Mouse (Mus musculus): Measurements from ENCODE around the gene Gm28308.
A peak's percentile ranks its signal among the peaks of the same experiment; 100 is the strongest.

Gm28308 gene

DNA sequence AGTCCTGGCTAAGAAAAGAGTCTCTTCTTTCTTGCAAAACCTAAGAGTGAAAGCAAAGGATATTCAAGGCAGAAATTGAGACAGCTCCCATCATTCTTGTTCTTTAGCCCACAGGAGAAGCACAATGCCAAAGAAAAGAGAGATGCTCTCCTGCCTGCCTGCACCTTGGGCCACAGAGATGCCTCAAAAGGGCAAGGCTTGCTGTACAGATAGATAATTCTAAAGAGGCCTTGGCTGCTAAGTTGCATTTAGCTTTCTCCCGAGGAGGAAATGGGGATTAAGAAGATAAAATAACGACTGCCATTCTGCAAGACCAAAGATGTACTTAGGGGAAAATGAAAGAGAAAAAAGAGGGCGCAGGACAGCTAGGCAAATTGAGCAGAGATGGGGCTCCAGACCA is 33.8 kb upstream of the Gm28308 start:
- no peak for DNase-seq (ENCODE audit: low spot score in 2 of 2)

GRCm38 (mm10) chr6:52246403-52246803 is 33.3 kb upstream of the Gm28308 start:
- peak in 1 of 2 experiments; percentile 5 for DNase-seq (ENCODE audit: low spot score in 2 of 2)

- DNase-seq (ENCODE audit: low spot score in 2 of 2), result no peak
Observed at GRCm38 (mm10) chr6:52245757-52246142, 32.6 kb upstream of the Gm28308 start, which contains the start of gene Hoxa11. TSS of gene Hoxa11 (minus strand) at chr6:52245810.

DNA sequence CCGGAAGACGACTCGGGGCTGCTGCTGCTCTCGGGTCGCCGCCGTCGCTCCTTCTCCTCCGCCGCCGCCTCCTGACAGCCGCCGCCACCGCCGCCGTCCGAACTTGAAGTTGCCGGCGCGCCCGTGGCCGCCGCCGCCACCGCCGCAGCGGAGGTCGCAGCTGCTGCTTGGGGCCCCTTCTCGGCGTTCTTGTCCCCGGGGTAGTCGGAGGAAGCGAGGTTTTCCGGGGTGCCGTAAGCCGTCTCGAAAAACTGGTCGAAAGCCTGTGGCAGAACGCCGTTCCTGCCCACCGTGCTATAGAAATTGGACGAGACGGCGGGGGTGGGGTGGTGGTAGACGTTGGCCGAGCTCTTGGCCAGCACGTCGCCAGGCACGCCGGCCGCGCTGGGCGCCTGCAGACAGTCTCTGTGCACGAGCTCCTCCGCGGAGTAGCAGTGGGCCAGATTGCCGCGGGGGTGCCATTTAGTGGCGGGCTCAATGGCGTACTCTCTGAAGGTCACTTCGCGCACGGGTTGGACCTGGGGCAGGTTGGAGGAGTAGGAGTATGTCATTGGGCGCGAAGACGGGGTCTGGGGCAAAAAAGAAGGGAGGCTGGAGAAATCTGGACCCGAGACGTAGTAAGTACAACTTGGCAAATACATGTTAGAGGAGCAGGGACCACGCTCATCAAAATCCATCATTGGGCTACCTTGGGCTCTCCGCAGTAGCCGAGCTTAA is 32.1 kb upstream of the Gm28308 start:
- peak in 1 of 2 experiments; percentile 6 for DNase-seq (ENCODE audit: low spot score in 2 of 2)

GRCm38 (mm10) chr6:52244471-52245039 is 31.4 kb upstream of the Gm28308 start:
- no peak for DNase-seq (ENCODE audit: low spot score in 2 of 2)

GRCm38 (mm10) chr6:52243681-52244121 is 30.6 kb upstream of the Gm28308 start:
- peak in 1 of 2 experiments; percentile 3 for DNase-seq (ENCODE audit: low spot score in 2 of 2)

GRCm38 (mm10) chr6:52242801-52243332 is 29.7 kb upstream of the Gm28308 start:
- DNase-seq (ENCODE audit: low spot score in 2 of 2), result peak in 1 of 2 experiments; percentile 1

GRCm38 (mm10) chr6:52241001-52241621 is 28.0 kb upstream of the Gm28308 start:
- peak in 1 of 2 experiments; percentile 2 for DNase-seq (ENCODE audit: low spot score in 2 of 2)

DNA sequence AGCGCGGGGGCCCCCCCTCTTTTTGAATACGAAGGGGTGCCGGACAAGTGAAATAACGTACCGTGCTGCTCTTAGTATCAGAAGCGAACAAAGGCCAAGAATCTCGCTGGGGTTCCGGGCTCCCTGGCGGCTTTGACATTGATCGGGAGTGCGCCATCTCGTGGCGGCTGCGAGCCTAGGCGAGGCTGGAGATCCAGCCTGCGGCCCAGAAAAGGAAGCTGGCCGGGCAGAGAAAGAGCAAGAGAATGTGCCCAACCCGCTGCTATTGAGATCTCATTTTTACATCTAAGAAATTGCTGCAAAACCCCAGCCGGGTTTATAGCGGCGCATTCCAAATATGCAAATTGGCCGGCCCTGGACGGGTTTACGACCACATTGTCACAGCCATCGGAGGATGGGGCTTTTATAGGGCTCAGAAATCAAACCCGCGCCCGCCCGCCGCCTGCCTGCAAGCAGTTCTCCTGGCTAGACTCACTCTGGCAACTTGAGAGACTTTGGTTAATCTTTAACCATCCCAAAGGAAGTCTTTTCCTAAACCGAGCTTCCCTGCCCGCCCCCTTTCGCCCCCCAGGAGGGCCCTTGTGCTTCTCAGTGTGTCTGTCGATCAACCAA is 27.4 kb upstream of the Gm28308 start, which contains the start of gene Hoxa10:
Gene Hoxa10 (minus strand): TSS at position 466 of the 612 bp plus-strand sequence.
- peak in 1 of 2 experiments; percentile 70 for DNase-seq (ENCODE audit: low spot score in 2 of 2)

DNA sequence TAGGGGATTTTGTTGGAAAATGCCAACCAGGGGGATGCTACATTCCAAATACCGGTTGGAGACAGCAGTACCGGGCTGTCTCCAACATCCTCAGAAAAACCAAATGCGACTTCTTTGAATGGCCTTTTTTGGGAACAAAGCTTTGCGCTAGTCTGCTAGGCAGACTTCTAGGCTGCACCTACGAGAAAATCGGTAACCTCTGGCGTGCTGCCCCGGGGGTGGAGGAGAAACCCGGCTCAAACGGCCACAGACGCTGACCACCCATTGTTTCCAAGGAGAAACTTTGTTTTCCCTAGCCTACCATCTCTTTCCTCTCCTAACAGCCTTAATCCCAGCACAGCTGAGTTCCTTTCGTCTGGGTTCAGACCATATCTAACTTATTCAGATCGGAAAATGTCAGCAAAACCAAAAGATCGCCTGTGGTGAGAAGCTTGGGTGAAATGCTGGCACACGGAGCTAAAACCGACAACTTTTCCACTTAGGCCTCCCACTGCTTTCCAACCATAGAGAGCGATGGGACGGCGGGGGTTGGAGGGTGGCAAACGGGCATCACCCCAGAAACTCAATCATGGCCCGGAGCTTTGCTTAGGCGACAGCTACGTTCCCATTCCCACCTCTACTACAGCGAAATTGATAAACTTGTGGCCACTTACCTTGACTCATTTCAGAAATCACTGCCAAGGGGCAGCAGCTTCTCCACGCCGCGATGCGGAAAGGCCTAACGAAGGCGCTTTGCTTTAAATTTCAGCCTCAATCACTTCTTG is 26.7 kb upstream of the Gm28308 start:
- no peak for DNase-seq (ENCODE audit: low spot score in 2 of 2)

- DNase-seq (ENCODE audit: low spot score in 2 of 2), result no peak
Observed at GRCm38 (mm10) chr6:52238976-52239375, 25.8 kb upstream of the Gm28308 start.

DNA sequence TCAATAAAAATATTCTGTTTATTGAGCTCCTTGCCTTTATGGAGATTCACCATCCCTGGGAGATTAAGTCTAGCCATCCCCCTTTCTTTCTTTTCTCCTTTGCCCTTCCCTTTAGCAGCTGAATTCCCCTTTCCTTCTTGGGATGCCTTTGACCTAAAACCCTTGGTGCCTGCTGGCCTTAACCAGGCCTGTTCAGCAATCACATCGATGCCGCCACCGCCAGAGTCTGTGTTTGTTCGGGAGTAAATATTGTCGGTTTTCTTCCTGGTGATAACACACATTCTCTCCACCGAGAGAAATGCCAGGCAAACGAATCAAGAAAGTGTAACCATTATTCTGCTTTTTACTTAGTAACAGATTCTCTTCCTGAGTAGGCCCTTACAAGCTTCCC is 25.0 kb upstream of the Gm28308 start:
- no peak for DNase-seq (ENCODE audit: low spot score in 2 of 2)

GRCm38 (mm10) chr6:52237346-52238154 is 24.4 kb upstream of the Gm28308 start:
- no peak for DNase-seq (ENCODE audit: low spot score in 2 of 2)

GRCm38 (mm10) chr6:52236806-52237205 is 23.7 kb upstream of the Gm28308 start:
- no peak for DNase-seq (ENCODE audit: low spot score in 2 of 2)

- no peak for DNase-seq (ENCODE audit: low spot score in 2 of 2)
Observed at GRCm38 (mm10) chr6:52235866-52236265, 22.7 kb upstream of the Gm28308 start.

- peak in 1 of 2 experiments; percentile 4 for DNase-seq (ENCODE audit: low spot score in 2 of 2)
Observed at GRCm38 (mm10) chr6:52235267-52235666, 22.1 kb upstream of the Gm28308 start.

DNA sequence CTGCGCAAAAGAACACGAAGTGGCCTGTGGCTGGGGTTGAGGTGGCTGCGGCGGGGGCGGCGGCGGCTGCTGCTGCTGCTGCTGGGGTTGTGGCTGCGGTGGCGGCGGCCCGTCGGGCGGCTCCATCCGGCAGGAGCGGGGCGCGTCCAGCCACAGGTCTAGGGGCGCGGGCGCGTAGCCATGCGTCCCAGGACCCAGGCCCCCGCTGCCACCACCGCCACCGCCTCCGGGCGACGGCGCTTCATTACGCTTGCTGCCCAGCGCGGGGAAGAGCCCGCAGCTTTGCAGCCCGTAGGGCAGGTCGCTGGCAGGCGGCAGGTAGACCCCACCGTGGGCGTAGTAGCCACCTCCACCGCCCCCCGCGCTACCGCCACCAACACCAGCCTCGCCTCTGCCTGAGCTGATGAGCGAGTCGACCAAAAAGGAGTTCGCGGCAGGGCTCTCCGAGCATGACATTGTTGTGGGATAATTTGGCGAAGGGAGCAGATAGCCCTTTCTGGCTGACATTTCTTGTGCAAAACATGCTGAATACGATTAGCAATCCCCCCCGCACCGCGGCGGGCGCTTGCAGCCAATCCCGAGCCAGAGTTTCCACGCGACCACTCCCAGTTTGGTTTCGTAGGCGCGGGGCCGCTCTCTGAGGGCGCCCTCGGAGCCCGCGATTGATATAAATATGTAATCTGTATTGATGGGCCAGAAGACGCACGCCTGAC is 21.4 kb upstream of the Gm28308 start:
- peak in 1 of 2 experiments; percentile 6 for DNase-seq (ENCODE audit: low spot score in 2 of 2)

- peak in 1 of 2 experiments; percentile 6 for DNase-seq (ENCODE audit: low spot score in 2 of 2)
Observed at GRCm38 (mm10) chr6:52233546-52234427, 20.6 kb upstream of the Gm28308 start.

All from spleen, postnatal 14 days (tissue).